Mouse (Mus musculus) liver, embryonic 14.5 days (tissue): ENCODE results near the gene Igf1r.

Experiments
- CTCF ChIP-seq: IDR thresholded peaks from 2 replicates; pipeline ENCODE4 v1.5.1; 2016; ENCODE audit warnings: antibody characterized with exemption, low read depth, control low read depth
- EP300 ChIP-seq: IDR thresholded peaks from 2 replicates; pipeline ENCODE4 v1.6.1; 2016; ENCODE audit warnings: antibody characterized with exemption, low read depth

DNA sequence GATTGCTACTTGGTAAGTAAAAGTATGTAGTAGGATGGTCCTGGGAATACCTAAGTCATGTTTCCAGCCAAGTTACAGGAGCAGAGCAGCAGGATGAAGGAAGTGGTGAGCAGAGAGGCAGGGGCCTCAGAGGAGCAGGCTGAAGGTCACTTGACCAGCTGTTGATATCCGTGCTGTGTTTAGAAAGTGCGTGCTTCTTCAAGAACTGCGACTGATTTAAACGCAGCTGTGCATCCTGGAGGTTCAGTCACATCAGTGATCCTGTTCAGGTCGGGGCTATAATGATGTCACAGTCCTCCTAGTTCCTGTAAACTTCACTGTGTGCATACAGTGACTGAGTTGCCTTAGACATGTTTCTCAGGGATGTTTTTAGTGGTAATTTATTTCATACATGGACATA lies 199.3 kb downstream of the Igf1r start:
- TF ChIP-seq EP300, result no peak
- TF ChIP-seq CTCF, result no peak
